Mouse (Mus musculus): ENCODE data around the gene Klhl32.

GRCm38 (mm10) chr4:24625951-24626584, 224.9 kb downstream of the Klhl32 start:
- TF ChIP-seq CTCF (IDR thresholded peaks at IDR 0.05; ENCODE audit: borderline replicate concordance, extremely low read depth, insufficient read depth, insufficient read length) (no peak), POLR2A (IDR thresholded peaks at IDR 0.05; ENCODE audit: borderline replicate concordance, extremely low read depth, insufficient read depth, insufficient read length, poor library complexity, severe bottlenecking) (no peak)

Measured in brain, embryonic 14.5 days (tissue).